Mouse (Mus musculus): Measurements from ENCODE around the gene Clcn1.

The Clcn1 gene

GRCm38 (mm10) chr6:42286448-42286847, at the start of gene Clcn1:
Gene Clcn1, plus strand, starts transcription at chr6:42286685.
- DNase-seq (ENCODE audit: low read depth, low spot score), result no peak

GRCm38 (mm10) chr6:42237276-42237805, 49.1 kb upstream of the Clcn1 start:
- DNase-seq (ENCODE audit: low read depth, low spot score), result no peak

GRCm38 (mm10) chr6:42241311-42242045, 45.0 kb upstream of the Clcn1 start:
- DNase-seq (ENCODE audit: low read depth, low spot score), result no peak

- DNase-seq (ENCODE audit: low read depth, low spot score), result peak; percentile 91
Observed at GRCm38 (mm10) chr6:42245711-42246353, 40.7 kb upstream of the Clcn1 start, which contains the start of gene Gstk1. Gene Gstk1, plus strand, starts transcription at chr6:42245935.

GRCm38 (mm10) chr6:42247173-42247572, 39.3 kb upstream of the Clcn1 start:
- DNase-seq (ENCODE audit: low read depth, low spot score), result no peak

- no peak for DNase-seq (ENCODE audit: low read depth, low spot score)
Observed at GRCm38 (mm10) chr6:42247981-42248380, 38.5 kb upstream of the Clcn1 start.

GRCm38 (mm10) chr6:42251791-42252190, 34.7 kb upstream of the Clcn1 start:
- no peak for DNase-seq (ENCODE audit: low read depth, low spot score)

GRCm38 (mm10) chr6:42253103-42253502, 33.4 kb upstream of the Clcn1 start:
- no peak for DNase-seq (ENCODE audit: low read depth, low spot score)

- peak; percentile 66 for DNase-seq (ENCODE audit: low read depth, low spot score)
Observed at GRCm38 (mm10) chr6:42257303-42257863, 29.1 kb upstream of the Clcn1 start.

GRCm38 (mm10) chr6:42260430-42260829, 26.1 kb upstream of the Clcn1 start:
- no peak for DNase-seq (ENCODE audit: low read depth, low spot score)

GRCm38 (mm10) chr6:42261524-42262170, 24.8 kb upstream of the Clcn1 start, which contains the start of gene Tmem139:
Gene Tmem139, plus strand, starts transcription at chr6:42261970.
- no peak for DNase-seq (ENCODE audit: low read depth, low spot score)

GRCm38 (mm10) chr6:42264626-42265312, 21.7 kb upstream of the Clcn1 start, which contains the start of gene Casp2:
Gene Casp2, plus strand, starts transcription at chr6:42264985.
- peak; percentile 97 for DNase-seq (ENCODE audit: low read depth, low spot score)

GRCm38 (mm10) chr6:42265391-42266330, 20.8 kb upstream of the Clcn1 start:
- DNase-seq (ENCODE audit: low read depth, low spot score), result peak; percentile 57

GRCm38 (mm10) chr6:42270817-42271216, 15.7 kb upstream of the Clcn1 start:
- DNase-seq (ENCODE audit: low read depth, low spot score), result no peak

- DNase-seq (ENCODE audit: low read depth, low spot score), result no peak
Observed at GRCm38 (mm10) chr6:42276151-42276550, 10.3 kb upstream of the Clcn1 start.

GRCm38 (mm10) chr6:42282865-42283528, 3.5 kb upstream of the Clcn1 start:
- no peak for DNase-seq (ENCODE audit: low read depth, low spot score)

- DNase-seq (ENCODE audit: low read depth, low spot score), result no peak
Observed at GRCm38 (mm10) chr6:42287562-42287961, 1.1 kb downstream of the Clcn1 start.

GRCm38 (mm10) chr6:42293327-42293726, 6.8 kb downstream of the Clcn1 start:
- no peak for DNase-seq (ENCODE audit: low read depth, low spot score)

- DNase-seq (ENCODE audit: low read depth, low spot score), result no peak
Observed at GRCm38 (mm10) chr6:42295549-42296094, 9.1 kb downstream of the Clcn1 start.
